Mouse (Mus musculus): Measurements from ENCODE around the gene Etv5.
"Not testable (repeated sequence)": the region's sequence is repeated elsewhere in the genome, so short reads cannot be mapped to it uniquely, and the experiment has no call there.

The Etv5 gene

GRCm38 (mm10) chr16:22396420-22396819 is 43.1 kb downstream of the Etv5 start:
- no peak for DNase-seq (ENCODE audit: low spot score in 2 of 2)

- no peak for DNase-seq (ENCODE audit: low spot score in 2 of 2)
Observed at GRCm38 (mm10) chr16:22395093-22395844, 44.2 kb downstream of the Etv5 start.

GRCm38 (mm10) chr16:22390348-22390897 is 49.1 kb downstream of the Etv5 start:
- DNase-seq (ENCODE audit: low spot score in 2 of 2) = no peak

- DNase-seq (ENCODE audit: low spot score in 2 of 2) = peak in 1 of 2 experiments; percentile 34
Observed at GRCm38 (mm10) chr16:22389146-22389911, 50.2 kb downstream of the Etv5 start.

- no peak for DNase-seq (ENCODE audit: low spot score in 2 of 2)
Observed at GRCm38 (mm10) chr16:22387731-22388130, 51.8 kb downstream of the Etv5 start.

GRCm38 (mm10) chr16:22382018-22382417 is 57.5 kb downstream of the Etv5 start:
- DNase-seq (ENCODE audit: low spot score in 2 of 2) = not testable (repeated sequence)

GRCm38 (mm10) chr16:22380981-22381380 is 58.5 kb downstream of the Etv5 start:
- no peak for DNase-seq (ENCODE audit: low spot score in 2 of 2)

- DNase-seq (ENCODE audit: low spot score in 2 of 2) = no peak
Observed at GRCm38 (mm10) chr16:22379986-22380385, 59.5 kb downstream of the Etv5 start.

GRCm38 (mm10) chr16:22379342-22379741 is 60.2 kb downstream of the Etv5 start:
- DNase-seq (ENCODE audit: low spot score in 2 of 2) = no peak

GRCm38 (mm10) chr16:22377714-22378113 is 61.8 kb downstream of the Etv5 start:
- no peak for DNase-seq (ENCODE audit: low spot score in 2 of 2)

- no peak for DNase-seq (ENCODE audit: low spot score in 2 of 2)
Observed at GRCm38 (mm10) chr16:22374898-22375297, 64.6 kb downstream of the Etv5 start.

GRCm38 (mm10) chr16:22372701-22373124 is 66.8 kb downstream of the Etv5 start:
- DNase-seq (ENCODE audit: low spot score in 2 of 2) = no peak

GRCm38 (mm10) chr16:22372225-22372624 is 67.3 kb downstream of the Etv5 start:
- DNase-seq (ENCODE audit: low spot score in 2 of 2) = no peak

GRCm38 (mm10) chr16:22367099-22367498 is 72.4 kb downstream of the Etv5 start:
- DNase-seq (ENCODE audit: low spot score in 2 of 2) = no peak

GRCm38 (mm10) chr16:22366040-22366439 is 73.5 kb downstream of the Etv5 start:
- no peak for DNase-seq (ENCODE audit: low spot score in 2 of 2)

GRCm38 (mm10) chr16:22365596-22365995 is 73.9 kb downstream of the Etv5 start:
- DNase-seq (ENCODE audit: low spot score in 2 of 2) = no peak

GRCm38 (mm10) chr16:22358701-22359354 is 80.7 kb downstream of the Etv5 start:
- DNase-seq (ENCODE audit: low spot score in 2 of 2) = peak in 1 of 2 experiments; percentile 26

GRCm38 (mm10) chr16:22354177-22354576 is 85.3 kb downstream of the Etv5 start:
- not testable (repeated sequence) for DNase-seq (ENCODE audit: low spot score in 2 of 2)

- no peak for DNase-seq (ENCODE audit: low spot score in 2 of 2)
Observed at GRCm38 (mm10) chr16:22353639-22354038, 85.9 kb downstream of the Etv5 start.

GRCm38 (mm10) chr16:22351194-22351593 is 88.3 kb downstream of the Etv5 start:
- no peak for DNase-seq (ENCODE audit: low spot score in 2 of 2)

- DNase-seq (ENCODE audit: low spot score in 2 of 2) = no peak
Observed at GRCm38 (mm10) chr16:22349798-22350197, 89.7 kb downstream of the Etv5 start.

All from frontal cortex, postnatal 14 days (tissue).